Mouse (Mus musculus): ENCODE results near the gene Ufc1. TPM values are rescaled to one million over a fixed set of nuclear protein-coding genes. Genes with fewer than 3 reads are reported as not detected.

The Ufc1 gene
- total RNA-seq, 2 experiments from 2014 or later: 107 to 121 TPM

DNA sequence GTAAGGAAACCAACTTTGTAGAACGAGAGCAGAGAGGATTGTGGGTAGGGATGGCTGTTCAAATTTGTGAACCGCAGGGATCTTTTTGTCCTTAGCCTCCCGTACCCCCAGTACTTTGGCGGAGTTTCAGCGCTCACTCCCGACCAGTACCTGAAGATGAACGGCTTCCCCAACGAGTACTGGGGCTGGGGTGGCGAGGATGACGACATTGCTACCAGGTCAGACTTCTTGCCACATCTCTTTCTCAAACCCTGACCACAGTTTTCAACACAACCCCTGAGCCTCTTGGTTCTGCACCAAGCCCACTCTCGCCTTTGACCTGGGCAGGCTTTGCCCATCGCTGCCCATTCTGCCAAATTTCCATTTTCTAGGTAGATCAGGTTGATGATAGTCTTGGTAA lies 20.7 kb downstream of the Ufc1 start:
- intact Hi-C loops (cut with DNase I): no loop called here
- no peak for DNase-seq (ENCODE audit: low spot score in 2 of 2)

- intact Hi-C loops (cut with DNase I): no loop called here
- DNase-seq (ENCODE audit: low spot score in 2 of 2): no peak
Observed at GRCm38 (mm10) chr1:171272086-171272485, 22.7 kb downstream of the Ufc1 start.

GRCm38 (mm10) chr1:171271622-171272021 lies 23.2 kb downstream of the Ufc1 start:
- intact Hi-C loops (cut with DNase I): loop anchor here (2.0 kb wide), 1 partner anchor 15 kb away; the partner anchor contains the start of gene Usp21
- no peak for DNase-seq (ENCODE audit: low spot score in 2 of 2)

DNA sequence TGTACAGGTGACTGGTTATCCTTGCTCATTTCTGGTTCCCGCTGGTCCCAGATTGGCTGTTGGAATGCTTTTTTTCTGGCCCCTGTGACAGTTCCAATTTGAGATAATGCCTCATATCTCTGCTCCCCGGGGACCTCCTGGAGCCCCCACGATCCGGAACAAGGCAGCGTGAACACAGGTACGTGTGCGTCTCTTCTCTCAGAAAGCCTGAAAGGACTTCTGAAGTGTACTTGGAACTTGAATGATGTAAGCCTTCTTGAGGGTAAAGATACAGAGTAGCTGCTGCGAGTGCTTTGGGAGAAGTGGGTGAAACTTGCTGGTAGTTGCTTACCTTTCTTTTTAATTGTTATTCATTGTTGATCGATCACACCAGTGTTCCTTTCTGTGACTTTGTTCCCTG lies 23.6 kb downstream of the Ufc1 start:
- DNase-seq (ENCODE audit: low spot score in 2 of 2): no peak
- intact Hi-C loops (cut with DNase I): loop anchor here (2.0 kb wide), 1 partner anchor 16 kb away; the partner anchor contains the start of gene Usp21

DNA sequence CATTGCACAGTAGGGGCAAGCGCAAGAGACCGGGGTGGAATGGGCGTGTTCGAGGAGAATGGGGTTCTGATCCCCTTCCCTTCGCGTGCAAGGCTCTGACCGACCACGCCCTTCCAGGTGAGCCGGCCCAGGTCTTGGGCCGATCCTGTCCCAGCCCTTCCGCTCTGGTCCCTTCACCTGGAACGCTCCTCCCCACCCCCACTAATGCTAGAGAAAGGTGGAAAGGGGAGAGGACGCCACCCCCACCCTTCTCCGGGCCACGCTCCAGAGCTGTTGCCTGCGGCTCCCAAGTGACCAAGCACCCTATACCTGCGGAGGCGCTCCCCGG lies 24.3 kb downstream of the Ufc1 start:
- no peak for DNase-seq (ENCODE audit: low spot score in 2 of 2)
- intact Hi-C loops (cut with DNase I): loop anchor here (2.0 kb wide), 1 partner anchor 16 kb away; the partner anchor contains the start of gene Usp21

- DNase-seq (ENCODE audit: low spot score in 2 of 2): peak; percentile 95
- intact Hi-C loops (cut with DNase I): loop anchor here (2.0 kb wide), 1 partner anchor 17 kb away; the partner anchor contains the start of gene Usp21
Observed at GRCm38 (mm10) chr1:171269848-171270572, 24.8 kb downstream of the Ufc1 start, which contains the start of gene B4galt3. Gene B4galt3 (plus strand): TSS chr1:171270328.

DNA sequence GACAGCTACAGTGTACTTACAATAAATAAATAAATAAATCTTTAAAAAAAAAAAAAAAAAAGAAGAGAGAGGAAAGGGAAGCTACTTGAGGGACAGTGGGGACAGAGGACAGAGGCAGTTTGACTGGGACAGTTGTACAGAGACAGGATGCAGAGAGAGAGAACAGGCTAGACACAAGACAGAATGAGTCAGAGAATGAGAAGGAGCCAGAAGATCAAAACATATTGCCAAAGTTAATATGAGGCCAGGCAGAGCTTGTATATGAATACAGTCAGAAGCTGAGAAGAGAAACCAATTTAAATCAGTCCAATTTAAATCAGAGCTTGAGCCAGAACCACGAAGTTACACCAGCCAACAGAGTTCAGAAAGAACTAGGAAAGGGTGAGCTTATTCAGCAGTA lies 26.5 kb downstream of the Ufc1 start:
- no peak for DNase-seq (ENCODE audit: low spot score in 2 of 2)
- intact Hi-C loops (cut with DNase I): no loop called here

DNA sequence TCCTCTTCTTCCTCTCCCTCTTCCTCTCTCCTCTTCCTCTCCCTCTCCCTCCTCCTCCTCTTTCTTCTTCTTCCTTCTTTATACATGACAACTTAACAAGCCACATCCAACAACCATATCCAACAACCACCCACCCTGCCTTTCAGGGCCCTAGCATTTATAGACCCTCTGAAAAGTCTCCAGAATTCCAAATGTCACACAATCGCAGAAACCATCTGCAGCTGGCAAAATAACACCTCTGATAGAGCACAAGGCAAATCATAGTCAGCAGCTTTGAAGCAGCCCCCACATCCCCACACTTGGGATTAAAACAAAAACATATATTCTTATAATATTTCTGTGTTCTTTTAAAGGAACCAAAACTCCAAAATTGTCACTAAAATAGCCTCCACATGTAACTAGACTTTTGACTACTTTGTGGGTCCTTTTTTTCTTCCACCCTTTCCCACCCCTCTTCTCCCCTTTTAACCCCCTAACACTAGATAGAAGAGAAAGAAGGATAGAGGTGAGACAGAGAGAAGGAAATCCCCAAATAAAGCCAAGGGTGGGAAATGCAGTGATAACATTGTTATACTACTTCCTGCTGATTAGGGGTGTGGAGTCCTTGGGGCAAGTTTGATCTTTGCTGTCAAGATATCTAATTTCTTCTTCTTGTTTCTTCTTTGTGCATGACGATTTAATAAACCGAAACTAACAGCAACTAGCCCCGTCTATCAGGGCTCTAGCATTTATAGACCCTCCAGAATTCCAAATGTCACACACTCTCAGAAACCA lies 28.7 kb downstream of the Ufc1 start:
- intact Hi-C loops (cut with DNase I): no loop called here
- DNase-seq (ENCODE audit: low spot score in 2 of 2): no peak

DNA sequence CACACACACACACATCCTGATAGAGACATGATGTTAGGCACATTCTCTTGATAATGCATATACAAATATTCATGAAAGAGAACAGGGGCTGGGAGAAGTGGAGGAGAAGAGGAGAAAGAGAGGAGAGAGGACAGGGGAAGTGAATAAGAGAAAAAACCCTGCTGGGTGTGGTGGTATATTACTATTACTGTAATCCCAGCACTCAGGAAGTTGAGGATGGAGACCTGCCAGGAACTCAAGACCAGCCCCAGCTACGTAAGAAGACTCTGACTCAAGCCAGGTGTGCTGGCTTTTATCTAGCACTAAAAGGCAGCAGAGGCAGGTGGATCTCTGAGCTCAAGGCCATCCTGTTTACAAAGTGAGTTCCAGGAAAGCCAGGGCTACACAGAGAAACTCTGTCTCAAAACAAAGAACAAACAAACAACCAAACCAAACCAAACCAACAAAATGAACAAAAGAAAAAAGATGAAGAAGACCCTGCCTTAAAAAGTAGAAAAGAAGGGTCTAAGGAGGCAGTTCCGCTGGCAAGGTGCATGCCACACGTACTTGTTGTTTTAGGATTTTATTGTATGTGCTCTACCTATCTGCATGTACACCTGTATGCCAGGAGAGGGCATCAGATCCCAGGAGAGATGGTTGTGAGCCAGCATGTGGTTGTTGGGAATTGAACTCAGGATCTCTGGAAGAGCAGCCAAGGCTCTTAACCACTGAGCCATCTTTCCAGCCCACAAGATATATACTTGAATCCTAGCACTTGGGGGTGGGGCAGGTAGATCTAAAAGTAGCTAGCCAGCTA lies 31.0 kb downstream of the Ufc1 start:
- DNase-seq (ENCODE audit: low spot score in 2 of 2): no peak
- intact Hi-C loops (cut with DNase I): no loop called here

- intact Hi-C loops (cut with DNase I): no loop called here
- DNase-seq (ENCODE audit: low spot score in 2 of 2): no peak
Observed at GRCm38 (mm10) chr1:171263185-171263611, 31.6 kb downstream of the Ufc1 start.

- peak; percentile 75 to 80 for DNase-seq (ENCODE audit: low spot score in 2 of 2)
- intact Hi-C loops (cut with DNase I): no loop called here
Observed at GRCm38 (mm10) chr1:171262594-171263130, 32.2 kb downstream of the Ufc1 start.

- no peak for DNase-seq (ENCODE audit: low spot score in 2 of 2)
- intact Hi-C loops (cut with DNase I): no loop called here
Observed at GRCm38 (mm10) chr1:171260316-171260715, 34.5 kb downstream of the Ufc1 start.

- intact Hi-C loops (cut with DNase I): loop anchor here (10.0 kb wide), 1 partner anchor 144 kb away; the partner anchor contains the start of gene Cfap126
- no peak for DNase-seq (ENCODE audit: low spot score in 2 of 2)
Observed at GRCm38 (mm10) chr1:171258921-171259320, 35.9 kb downstream of the Ufc1 start.

DNA sequence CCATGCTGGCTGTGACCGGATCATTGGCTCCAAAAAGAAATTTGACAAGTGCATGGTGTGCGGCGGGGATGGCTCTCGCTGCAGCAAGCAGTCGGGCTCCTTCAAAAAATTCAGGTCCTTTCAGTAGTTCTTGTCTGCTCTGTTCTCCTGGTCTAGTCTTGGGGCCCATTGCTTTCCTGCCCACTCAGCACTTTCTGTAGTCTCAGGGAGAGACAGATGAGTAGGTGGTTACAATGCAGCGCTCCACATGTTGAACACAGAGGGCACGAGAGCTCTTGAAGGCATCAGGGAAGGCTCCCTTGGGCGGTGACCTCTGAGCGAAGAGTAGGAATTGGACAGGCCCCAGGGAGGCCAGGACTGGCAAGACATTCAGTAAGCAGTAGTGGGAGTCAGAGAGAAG lies 37.0 kb downstream of the Ufc1 start:
- intact Hi-C loops (cut with DNase I): loop anchor here (10.0 kb wide), 1 partner anchor 143 kb away; the partner anchor contains the start of gene Cfap126
- no peak for DNase-seq (ENCODE audit: low spot score in 2 of 2)

- intact Hi-C loops (cut with DNase I): loop anchor here (10.0 kb wide), 1 partner anchor 142 kb away; the partner anchor contains the start of gene Cfap126
- peak in 1 of 2 experiments; percentile 48 for DNase-seq (ENCODE audit: low spot score in 2 of 2)
Observed at GRCm38 (mm10) chr1:171256937-171257548, 37.8 kb downstream of the Ufc1 start.

GRCm38 (mm10) chr1:171256095-171256818 lies 38.6 kb downstream of the Ufc1 start:
- intact Hi-C loops (cut with DNase I): loop anchor here (10.0 kb wide), 1 partner anchor 141 kb away; the partner anchor contains the start of gene Cfap126
- DNase-seq (ENCODE audit: low spot score in 2 of 2): no peak

GRCm38 (mm10) chr1:171252415-171252814 lies 42.4 kb downstream of the Ufc1 start:
- DNase-seq (ENCODE audit: low spot score in 2 of 2): no peak
- intact Hi-C loops (cut with DNase I): loop anchor here (10.0 kb wide), 1 partner anchor 138 kb away; the partner anchor contains the start of gene Cfap126
